Mouse (Mus musculus) MEL (cell line): ENCODE data around the gene Kcnc2. TPM values are rescaled to one million over a fixed set of nuclear protein-coding genes. Genes with fewer than 3 reads are reported as not detected.

ENCODE experiments used
- DNase-seq: peaks from one replicate; pipeline ENCODE4 v3.0.0; 2011; ENCODE audit warnings: low read depth, low spot score
- H3K27ac ChIP-seq: 2 replicates; pipeline ENCODE4 v1.5.1; 2012; ENCODE audit warnings: low read depth, mild to moderate bottlenecking, control low read depth, low read length, moderate library complexity; ENCODE audit not compliant: control insufficient read depth
- H3K27me3 ChIP-seq, 2 experiments: fragments of 150-350 bp in 1 of 2; sonication (generic) in 1 of 2; 2 replicates each; pipeline ENCODE4 v1.6.1; 2012; ENCODE audit warnings: low read length in 2 of 2, mild to moderate bottlenecking in 2 of 2, improper control_type of control experiment in 1 of 2, moderate library complexity in 1 of 2; ENCODE audit not compliant: insufficient read depth in 2 of 2, control insufficient read depth in 1 of 2
- H3K36me3 ChIP-seq, 2 experiments: 2 replicates each; pipeline ENCODE4 v1.6.1; 2012 to 2014; ENCODE audit warnings: low read length in 2 of 2, improper control_type of control experiment in 1 of 2, inconsistent platforms in 1 of 2, mild to moderate bottlenecking in 1 of 2; ENCODE audit not compliant: insufficient read depth in 2 of 2, control insufficient read depth in 1 of 2
- H3K4me1 ChIP-seq, 2 experiments: fragments of 150-350 bp in 1 of 2; sonication (generic) in 1 of 2; 2 replicates each; pipeline ENCODE4 v1.6.1; 2012; ENCODE audit warnings: low read length in 2 of 2, improper control_type of control experiment in 1 of 2, mild to moderate bottlenecking in 1 of 2; ENCODE audit not compliant: insufficient read depth in 2 of 2, control insufficient read depth in 1 of 2
- H3K4me3 ChIP-seq, 2 experiments: fragments of 150-350 bp in 1 of 2; sonication (generic) in 1 of 2; 2 replicates each; pipeline ENCODE4 v1.5.1; 2012; ENCODE audit warnings: low read depth in 2 of 2, low read length in 2 of 2, mild to moderate bottlenecking in 2 of 2, moderate library complexity in 2 of 2, control low read depth in 1 of 2, improper control_type of control experiment in 1 of 2; ENCODE audit not compliant: control insufficient read depth in 1 of 2, insufficient read depth in 1 of 2
- H3K79me2 ChIP-seq: 2 replicates; pipeline ENCODE4 v1.6.1; 2012; ENCODE audit warnings: mild to moderate bottlenecking, low read length, moderate library complexity; ENCODE audit not compliant: control insufficient read depth, poor library complexity, insufficient read depth
- H3K9ac ChIP-seq: 2 replicates; pipeline ENCODE4 v1.6.1; 2012; ENCODE audit warnings: low read depth, mild to moderate bottlenecking, control low read depth, low read length, moderate library complexity; ENCODE audit not compliant: control insufficient read depth, poor library complexity, severe bottlenecking
- H3K9me3 ChIP-seq: fragments of 150-350 bp; sonication (generic); replicated peaks from 2 replicates; pipeline ENCODE4 v1.6.1; 2012; ENCODE audit warnings: mild to moderate bottlenecking, low read length, improper control_type of control experiment, moderate library complexity; ENCODE audit not compliant: insufficient read depth
- CHD1 ChIP-seq: IDR thresholded peaks from 2 replicates; pipeline ENCODE4 v1.6.1; 2012; ENCODE audit warnings: low read depth, mild to moderate bottlenecking, inconsistent platforms, low read length, improper control_type of control experiment
- E2F4 ChIP-seq: IDR thresholded peaks from 2 replicates; pipeline ENCODE4 v1.6.1; 2011; ENCODE audit warnings: low read depth, low read length, improper control_type of control experiment, borderline replicate concordance
- GABPA ChIP-seq: IDR thresholded peaks from 2 replicates; pipeline ENCODE4 v1.6.1; 2012; ENCODE audit warnings: low read depth, mild to moderate bottlenecking, inconsistent platforms, low read length, improper control_type of control experiment, moderate library complexity
- GATA1 ChIP-seq: IDR thresholded peaks from 2 replicates; pipeline ENCODE4 v1.6.1; 2011; ENCODE audit warnings: low read depth, low read length, improper control_type of control experiment
- KAT2A ChIP-seq: conservative IDR thresholded peaks from 2 replicates; pipeline ENCODE4 v1.6.1; 2012; ENCODE audit warnings: low read depth, low read length, improper control_type of control experiment, inconsistent platforms
- MAFK ChIP-seq: IDR thresholded peaks from 2 replicates; pipeline ENCODE4 v1.6.1; 2011; ENCODE audit warnings: low read depth, mild to moderate bottlenecking, low read length, improper control_type of control experiment, borderline replicate concordance
- MAX ChIP-seq: IDR thresholded peaks from 2 replicates; pipeline ENCODE4 v1.6.1; 2011; ENCODE audit warnings: low read length, improper control_type of control experiment
- MAZ ChIP-seq: IDR thresholded peaks from 2 replicates; pipeline ENCODE4 v1.6.1; 2012; ENCODE audit warnings: low read depth, mild to moderate bottlenecking, inconsistent platforms, low read length, improper control_type of control experiment
- MEF2A ChIP-seq: IDR thresholded peaks from 2 replicates; pipeline ENCODE4 v1.6.1; 2014; ENCODE audit warnings: low read depth, mild to moderate bottlenecking, inconsistent platforms, low read length, improper control_type of control experiment; ENCODE audit not compliant: poor library complexity, insufficient replicate concordance, severe bottlenecking; ENCODE audit errors: extremely low read depth
- NELFE ChIP-seq: IDR thresholded peaks from 2 replicates; pipeline ENCODE4 v1.6.1; 2011; ENCODE audit warnings: low read depth, low read length, improper control_type of control experiment
- NRF1 ChIP-seq: IDR thresholded peaks from 2 replicates; pipeline ENCODE4 v1.6.1; 2014; ENCODE audit warnings: low read depth, mild to moderate bottlenecking, inconsistent platforms, low read length, improper control_type of control experiment, moderate library complexity; ENCODE audit not compliant: poor library complexity, insufficient read depth, severe bottlenecking
- POLR2A ChIP-seq, 2 experiments: IDR thresholded peaks; 2 replicates each; pipeline ENCODE4 v1.6.1; 2011 to 2012; ENCODE audit warnings: low read length in 2 of 2, mild to moderate bottlenecking in 2 of 2, control low read depth in 1 of 2, improper control_type of control experiment in 1 of 2, low read depth in 1 of 2, moderate library complexity in 1 of 2; ENCODE audit not compliant: control insufficient read depth in 1 of 2, insufficient read depth in 1 of 2, poor library complexity in 1 of 2
- POLR2AphosphoS5 ChIP-seq: IDR thresholded peaks from 2 replicates; pipeline ENCODE4 v1.6.1; 2012; ENCODE audit warnings: low read depth, borderline replicate concordance, mild to moderate bottlenecking, inconsistent platforms, low read length, moderate library complexity, mixed read lengths
- RCOR1 ChIP-seq: IDR thresholded peaks from 2 replicates; pipeline ENCODE4 v1.6.1; 2012; ENCODE audit warnings: low read depth, mild to moderate bottlenecking, inconsistent platforms, low read length, improper control_type of control experiment
- TAL1 ChIP-seq: IDR thresholded peaks from 2 replicates; pipeline ENCODE4 v1.6.1; 2012; ENCODE audit warnings: mild to moderate bottlenecking, inconsistent platforms, low read length, moderate library complexity, mixed read lengths
- TCF12 ChIP-seq: IDR thresholded peaks from 2 replicates; pipeline ENCODE4 v1.6.1; 2014; ENCODE audit warnings: low read depth, mild to moderate bottlenecking, inconsistent platforms, low read length, improper control_type of control experiment, moderate library complexity
- UBTF ChIP-seq: IDR thresholded peaks from 2 replicates; pipeline ENCODE4 v1.6.1; 2012; ENCODE audit warnings: low read depth, mild to moderate bottlenecking, inconsistent platforms, low read length, improper control_type of control experiment, moderate library complexity, borderline replicate concordance; ENCODE audit not compliant: insufficient read depth
- USF1 ChIP-seq: IDR thresholded peaks from 2 replicates; pipeline ENCODE4 v1.6.1; 2014; ENCODE audit warnings: low read depth, mild to moderate bottlenecking, inconsistent platforms, low read length, improper control_type of control experiment, moderate library complexity
- USF2 ChIP-seq, 2 experiments: IDR thresholded peaks; 2 replicates each; pipeline ENCODE4 v1.6.1; 2011 to 2012; ENCODE audit warnings: improper control_type of control experiment in 2 of 2, low read length in 2 of 2, borderline replicate concordance in 1 of 2, inconsistent platforms in 1 of 2, low read depth in 1 of 2, mild to moderate bottlenecking in 1 of 2; ENCODE audit not compliant: insufficient read depth in 1 of 2
- ZMIZ1 ChIP-seq: IDR thresholded peaks from 2 replicates; pipeline ENCODE4 v1.6.1; 2012; ENCODE audit warnings: low read depth, mild to moderate bottlenecking, inconsistent platforms, low read length, improper control_type of control experiment, moderate library complexity
- ZNF384 ChIP-seq: IDR thresholded peaks from 2 replicates; pipeline ENCODE4 v1.6.1; 2012; ENCODE audit warnings: low read depth, mild to moderate bottlenecking, inconsistent platforms, low read length, improper control_type of control experiment
- polyA plus RNA-seq, 2 experiments: library from polyadenylated mRNA; stranded (reverse) in 1 of 2; unstranded in 1 of 2; fragments of >175 nt in 1 of 2; fragments of >200 nt in 1 of 2; gene quantifications; 2 replicates each; pipeline versions ENCODE4 v1.2.1 to v1.2.4; 2012; ENCODE audit warnings: low replicate concordance in 2 of 2, low read depth in 1 of 2; ENCODE audit not compliant: insufficient read length in 2 of 2, insufficient read depth in 1 of 2, missing spikeins in 1 of 2
- total RNA-seq: library from RNA; depleted of rRNA; stranded (reverse); fragments of 300-350 nt; gene quantifications from 2 replicates; pipeline ENCODE4 v1.2.3, GENCODE M21; 2012

The Kcnc2 gene
- total and polyA plus RNA-seq, 3 experiments, result not detected

GRCm38 (mm10) chr10:112315136-112315535 lies 44.2 kb downstream of the Kcnc2 start:
- Histone ChIP-seq H3K27ac (no peak overlapping the region), H3K4me3 (no peak overlapping the region), H3K79me2 (no peaks in the 10 kb centered on the region), H3K9me3 (no peaks in the 10 kb centered on the region), H3K36me3 (no peaks in the 10 kb centered on the region), H3K27me3 (no peaks in the 10 kb centered on the region), H3K4me1 (no peaks in the 10 kb centered on the region), H3K9ac (no peak overlapping the region)
- no peak for TF ChIP-seq POLR2AphosphoS5
- no peak for DNase-seq

- DNase-seq, result no peak
- no peaks in the 10 kb centered on the region for H3K36me3 ChIP-seq
- H3K9me3 ChIP-seq, result no peaks in the 10 kb centered on the region
- H3K4me1 ChIP-seq, result no peaks in the 10 kb centered on the region
- no peak overlapping the region for H3K4me3 ChIP-seq
- no peak overlapping the region for H3K9ac ChIP-seq
- no peaks in the 10 kb centered on the region for H3K27me3 ChIP-seq
- no peaks in the 10 kb centered on the region for H3K79me2 ChIP-seq
- no peak overlapping the region for H3K27ac ChIP-seq
- TF ChIP-seq E2F4 (no peak), MAZ (no peak), NELFE (no peak), MEF2A (no peak), RCOR1 (no peak), POLR2A (IDR thresholded peaks at IDR 0.05; ENCODE audit: control insufficient read depth in 1 of 2, insufficient read depth in 1 of 2, low read depth in 1 of 2, low read length in 2 of 2, poor library complexity in 1 of 2) (no peak), UBTF (no peak), MAFK (no peak), USF2 (IDR thresholded peaks at IDR 0.05; ENCODE audit: borderline replicate concordance in 1 of 2, insufficient read depth in 1 of 2, low read depth in 1 of 2, low read length in 2 of 2) (no peak), TAL1 (no peak), USF1 (no peak), ZMIZ1 (no peak), GATA1 (no peak), GABPA (no peak), MAX (no peak), KAT2A (no peak), ZNF384 (no peak), TCF12 (no peak), NRF1 (no peak), CHD1 (no peak)
These were observed 46.9 kb downstream of the Kcnc2 start for GRCm38 (mm10) chr10:112317783-112318182.
